Mouse (Mus musculus): ENCODE measurements at regions not wholly inside any gene's neighbourhood (a gene's known extent, or its start where the extent isn't known, plus 50 kb on each side); places are given as distances from the start of the nearest gene placed in this dataset.
"Not testable (repeated sequence)": the region's sequence is repeated elsewhere in the genome, so short reads cannot be mapped to it uniquely, and the experiment has no call there.

DNA sequence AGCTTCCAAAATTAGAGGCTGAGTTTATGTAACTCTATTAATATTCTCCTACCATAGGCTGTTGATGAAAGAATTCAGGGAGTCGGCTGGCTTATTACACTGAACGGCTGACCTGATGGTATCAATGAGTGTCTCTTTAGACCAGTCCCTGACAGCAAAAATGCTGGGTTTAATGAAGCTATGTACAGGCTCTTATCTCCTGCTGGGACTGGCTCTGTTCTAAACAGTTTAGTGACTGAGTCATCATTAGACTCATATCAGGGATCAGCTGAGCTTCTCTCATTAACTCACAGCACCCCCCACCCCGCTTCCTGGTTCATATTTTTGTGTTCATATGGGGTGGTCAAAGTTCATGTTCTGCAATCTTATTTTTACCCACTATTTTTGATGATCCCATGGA lies 299.0 kb downstream of the Atxn7l3b start:
- no peaks in the 10 kb centered on the region for H3K36me3 ChIP-seq (ENCODE audit: control insufficient read depth, insufficient read depth)
- H3K27me3 ChIP-seq (ENCODE audit: control insufficient read depth, insufficient read depth, insufficient read length), result no peaks in the 10 kb centered on the region
- H3K79me2 ChIP-seq (ENCODE audit: control insufficient read depth, insufficient read depth), result no peaks in the 10 kb centered on the region
- H3K79me3 ChIP-seq (ENCODE audit: low read depth), result no peaks in the 10 kb centered on the region
- H3ac ChIP-seq (ENCODE audit: control insufficient read depth, insufficient read length, low read depth), result no peak overlapping the region
- H3K4me3 ChIP-seq (ENCODE audit: insufficient read depth, poor library complexity, severe bottlenecking), result no peak overlapping the region
- TF ChIP-seq MYOD1 (IDR thresholded peaks at IDR 0.05; ENCODE audit: control insufficient read depth, insufficient read length, low read depth) (no peak), FOSL1 (IDR thresholded peaks at IDR 0.05; ENCODE audit: insufficient read depth, low read length, poor library complexity, severe bottlenecking) (no peak), CTCF (IDR thresholded peaks at IDR 0.05; ENCODE audit: control insufficient read depth, insufficient read depth, insufficient read length) (no peak), MAX (IDR thresholded peaks at IDR 0.05) (no peak), USF1 (IDR thresholded peaks at IDR 0.05; ENCODE audit: low read depth) (no peak), MYOG (IDR thresholded peaks at IDR 0.05; ENCODE audit: control insufficient read depth, extremely low read depth, insufficient read length) (no peak), CEBPB (IDR thresholded peaks at IDR 0.05; ENCODE audit: low read depth) (no peak)

GRCm38 (mm10) chr10:112635199-112635598 lies 293.6 kb downstream of the Atxn7l3b start:
- TF ChIP-seq CEBPB (IDR thresholded peaks at IDR 0.05; ENCODE audit: low read depth), result no peak
- TF ChIP-seq MAX (IDR thresholded peaks at IDR 0.05), result no peak
- TF ChIP-seq CTCF (IDR thresholded peaks at IDR 0.05; ENCODE audit: control insufficient read depth, insufficient read depth, insufficient read length), result no peak
- no peak for TF ChIP-seq USF1 (IDR thresholded peaks at IDR 0.05; ENCODE audit: low read depth)
- no peak for TF ChIP-seq FOSL1 (IDR thresholded peaks at IDR 0.05; ENCODE audit: insufficient read depth, low read length, poor library complexity, severe bottlenecking)
- TF ChIP-seq MYOD1 (IDR thresholded peaks at IDR 0.05; ENCODE audit: control insufficient read depth, insufficient read length, low read depth), result no peak
- no peak for TF ChIP-seq MYOG (IDR thresholded peaks at IDR 0.05; ENCODE audit: control insufficient read depth, extremely low read depth, insufficient read length)
- Histone ChIP-seq H3K27me3 (ENCODE audit: control insufficient read depth, insufficient read depth, insufficient read length) (no peaks in the 10 kb centered on the region), H3K79me3 (ENCODE audit: low read depth) (no peaks in the 10 kb centered on the region), H3K4me3 (ENCODE audit: insufficient read depth, poor library complexity, severe bottlenecking) (no peak overlapping the region), H3ac (ENCODE audit: control insufficient read depth, insufficient read length, low read depth) (no peak overlapping the region), H3K36me3 (ENCODE audit: control insufficient read depth, insufficient read depth) (no peaks in the 10 kb centered on the region), H3K79me2 (ENCODE audit: control insufficient read depth, insufficient read depth) (no peaks in the 10 kb centered on the region)

DNA sequence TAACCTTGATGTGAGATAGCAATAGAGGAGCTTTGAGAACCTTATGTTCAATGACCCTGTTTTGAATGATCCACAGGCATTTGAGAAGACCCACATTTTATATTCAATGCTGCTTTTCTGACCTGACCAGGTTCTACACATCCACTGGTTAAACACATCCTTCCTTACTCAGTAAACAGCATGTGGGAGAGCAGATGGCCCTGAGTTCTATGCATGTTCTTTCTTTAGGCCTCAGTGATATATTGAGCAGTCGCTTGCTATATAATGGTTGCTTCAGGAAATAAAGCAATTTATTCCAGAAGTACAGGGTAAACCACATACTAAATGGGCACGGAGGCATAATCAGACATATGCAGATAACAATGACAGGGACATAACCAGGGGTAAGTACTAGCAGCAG lies 292.2 kb downstream of the Atxn7l3b start:
- no peak for TF ChIP-seq CTCF (IDR thresholded peaks at IDR 0.05; ENCODE audit: control insufficient read depth, insufficient read depth, insufficient read length)
- TF ChIP-seq CEBPB (IDR thresholded peaks at IDR 0.05; ENCODE audit: low read depth), result no peak
- no peak for TF ChIP-seq FOSL1 (IDR thresholded peaks at IDR 0.05; ENCODE audit: insufficient read depth, low read length, poor library complexity, severe bottlenecking)
- no peak for TF ChIP-seq USF1 (IDR thresholded peaks at IDR 0.05; ENCODE audit: low read depth)
- no peak for TF ChIP-seq MAX (IDR thresholded peaks at IDR 0.05)
- no peak for TF ChIP-seq MYOG (IDR thresholded peaks at IDR 0.05; ENCODE audit: control insufficient read depth, extremely low read depth, insufficient read length)
- no peak for TF ChIP-seq MYOD1 (IDR thresholded peaks at IDR 0.05; ENCODE audit: control insufficient read depth, insufficient read length, low read depth)
- no peaks in the 10 kb centered on the region for H3K27me3 ChIP-seq (ENCODE audit: control insufficient read depth, insufficient read depth, insufficient read length)
- no peak overlapping the region for H3K4me3 ChIP-seq (ENCODE audit: insufficient read depth, poor library complexity, severe bottlenecking)
- no peaks in the 10 kb centered on the region for H3K79me2 ChIP-seq (ENCODE audit: control insufficient read depth, insufficient read depth)
- H3ac ChIP-seq (ENCODE audit: control insufficient read depth, insufficient read length, low read depth), result no peak overlapping the region
- H3K36me3 ChIP-seq (ENCODE audit: control insufficient read depth, insufficient read depth), result no peaks in the 10 kb centered on the region
- no peaks in the 10 kb centered on the region for H3K79me3 ChIP-seq (ENCODE audit: low read depth)

DNA sequence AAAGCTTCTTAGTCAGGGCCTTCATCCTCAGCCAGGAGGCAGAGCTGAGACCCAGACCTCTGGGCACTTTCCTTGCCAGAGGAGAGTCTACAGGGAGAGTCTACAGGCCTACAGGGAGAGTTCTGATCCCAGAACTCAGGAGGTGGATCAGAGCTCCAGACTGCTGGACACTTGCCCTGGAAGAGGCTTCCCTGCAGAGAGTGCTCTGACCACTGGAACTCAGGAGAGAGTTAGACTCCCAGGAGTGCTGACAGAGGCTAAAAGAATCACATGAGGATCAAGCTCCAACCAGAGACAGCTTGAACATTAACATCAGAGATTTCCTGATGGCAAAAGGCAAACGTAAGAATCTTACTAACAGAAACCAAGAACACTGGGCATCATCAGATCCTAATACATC lies 288.2 kb downstream of the Atxn7l3b start:
- H3ac ChIP-seq (ENCODE audit: control insufficient read depth, insufficient read length, low read depth); H3K79me3 ChIP-seq (ENCODE audit: low read depth); H3K79me2 ChIP-seq (ENCODE audit: control insufficient read depth, insufficient read depth); H3K4me3 ChIP-seq (ENCODE audit: insufficient read depth, poor library complexity, severe bottlenecking); H3K27me3 ChIP-seq (ENCODE audit: control insufficient read depth, insufficient read depth, insufficient read length); H3K36me3 ChIP-seq (ENCODE audit: control insufficient read depth, insufficient read depth): not testable (repeated sequence)

DNA sequence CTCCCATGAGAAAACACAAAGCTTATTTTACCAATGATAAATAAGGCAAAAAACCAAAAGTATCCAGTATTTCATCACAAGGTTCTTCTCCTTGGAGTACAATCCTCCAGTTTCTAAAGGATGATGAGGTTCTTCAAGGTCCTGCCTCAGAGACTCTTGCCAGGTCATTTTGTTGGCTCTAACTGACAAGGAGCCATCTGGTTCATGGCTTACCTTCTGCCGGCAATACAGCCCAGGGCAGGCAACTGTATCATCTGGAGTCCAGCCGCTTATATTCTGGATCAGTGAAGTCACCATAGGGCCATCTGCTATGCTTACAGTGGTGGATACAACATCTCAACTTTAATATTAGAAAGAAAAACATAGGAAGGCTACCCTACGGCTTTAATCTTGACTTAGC lies 279.8 kb downstream of the Atxn7l3b start:
- no peaks in the 10 kb centered on the region for H3K36me3 ChIP-seq (ENCODE audit: control insufficient read depth, insufficient read depth)
- no peak for TF ChIP-seq MYOD1 (IDR thresholded peaks at IDR 0.05; ENCODE audit: control insufficient read depth, insufficient read length, low read depth)
- TF ChIP-seq CEBPB (IDR thresholded peaks at IDR 0.05; ENCODE audit: low read depth), result no peak
- no peak for TF ChIP-seq CTCF (IDR thresholded peaks at IDR 0.05; ENCODE audit: control insufficient read depth, insufficient read depth, insufficient read length)
- no peak for TF ChIP-seq FOSL1 (IDR thresholded peaks at IDR 0.05; ENCODE audit: insufficient read depth, low read length, poor library complexity, severe bottlenecking)
- TF ChIP-seq MAX (IDR thresholded peaks at IDR 0.05), result no peak
- TF ChIP-seq USF1 (IDR thresholded peaks at IDR 0.05; ENCODE audit: low read depth), result no peak
- H3K27me3 ChIP-seq (ENCODE audit: control insufficient read depth, insufficient read depth, insufficient read length), result no peaks in the 10 kb centered on the region
- H3K79me2 ChIP-seq (ENCODE audit: control insufficient read depth, insufficient read depth), result no peaks in the 10 kb centered on the region
- H3ac ChIP-seq (ENCODE audit: control insufficient read depth, insufficient read length, low read depth), result no peak overlapping the region
- H3K4me3 ChIP-seq (ENCODE audit: insufficient read depth, poor library complexity, severe bottlenecking), result no peak overlapping the region
- no peaks in the 10 kb centered on the region for H3K79me3 ChIP-seq (ENCODE audit: low read depth)
